Mouse (Mus musculus): ENCODE data around the gene Ston1.

The Ston1 gene

DNA sequence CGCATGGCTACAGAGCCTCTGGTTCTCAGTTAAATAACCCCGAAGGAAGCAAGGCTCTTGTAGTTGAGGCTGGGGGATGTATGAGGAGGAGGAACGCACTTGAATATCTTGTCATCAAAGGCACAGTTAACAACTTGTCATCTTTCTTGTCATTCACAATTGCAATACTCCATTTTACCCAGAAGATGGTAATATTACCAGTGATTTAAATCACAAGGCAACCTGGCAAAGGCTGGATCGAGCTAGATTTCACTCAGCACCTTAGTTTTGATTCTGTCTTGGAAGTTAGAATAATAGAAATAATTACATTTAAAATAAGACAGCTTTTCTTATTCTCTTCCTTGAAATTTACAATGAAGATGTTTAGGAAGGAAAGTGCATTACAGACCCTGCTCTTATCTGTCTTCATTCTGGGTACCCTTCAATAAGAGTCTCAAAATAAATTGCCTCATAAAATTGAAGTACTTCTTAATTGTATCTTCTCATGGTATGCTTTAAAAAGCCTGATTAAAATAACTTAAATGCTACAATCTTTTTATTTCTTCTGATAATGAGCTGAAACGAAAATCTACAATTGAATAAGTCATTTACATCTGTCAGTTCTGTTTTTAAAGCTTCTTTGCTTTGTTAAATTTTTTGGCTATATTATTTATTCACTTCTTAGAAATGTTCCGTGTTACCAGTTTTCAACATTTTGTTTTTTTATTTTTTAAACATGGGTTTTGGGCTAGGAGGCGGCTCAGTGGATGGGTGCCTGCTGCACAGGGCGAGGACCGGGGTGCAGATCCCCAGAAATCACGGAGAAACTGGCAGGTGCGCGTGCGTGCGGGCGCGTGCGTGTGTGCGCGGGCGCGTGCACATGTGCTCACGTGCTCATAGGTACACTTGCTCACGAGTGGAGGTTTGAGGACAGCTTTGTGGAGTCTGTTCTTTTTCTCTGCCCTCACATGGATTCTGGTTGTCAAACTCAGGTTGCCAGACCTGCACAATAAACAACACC is 78.1 kb downstream of the Ston1 start:
- no peak for DNase-seq

DNA sequence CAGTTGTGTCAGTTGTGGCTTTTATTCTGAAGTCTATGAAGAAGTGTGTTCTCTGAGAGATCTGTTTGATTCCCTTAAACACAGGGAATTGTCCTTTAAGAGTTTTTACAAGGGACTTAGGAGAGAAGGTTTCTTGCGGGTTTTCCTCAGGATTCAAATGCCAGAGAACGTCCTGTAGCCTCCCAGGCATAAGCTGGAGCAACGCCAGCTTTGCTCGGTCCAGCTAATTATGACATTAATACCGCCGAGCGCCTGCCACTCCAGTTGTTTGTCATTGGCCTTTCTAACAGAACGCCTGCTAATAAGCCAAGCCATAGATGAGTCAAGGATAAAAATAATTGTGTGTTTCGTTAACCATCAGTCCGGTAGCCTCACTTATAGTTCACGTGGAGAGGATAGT is 90.7 kb downstream of the Ston1 start:
- DNase-seq: no peak

DNA sequence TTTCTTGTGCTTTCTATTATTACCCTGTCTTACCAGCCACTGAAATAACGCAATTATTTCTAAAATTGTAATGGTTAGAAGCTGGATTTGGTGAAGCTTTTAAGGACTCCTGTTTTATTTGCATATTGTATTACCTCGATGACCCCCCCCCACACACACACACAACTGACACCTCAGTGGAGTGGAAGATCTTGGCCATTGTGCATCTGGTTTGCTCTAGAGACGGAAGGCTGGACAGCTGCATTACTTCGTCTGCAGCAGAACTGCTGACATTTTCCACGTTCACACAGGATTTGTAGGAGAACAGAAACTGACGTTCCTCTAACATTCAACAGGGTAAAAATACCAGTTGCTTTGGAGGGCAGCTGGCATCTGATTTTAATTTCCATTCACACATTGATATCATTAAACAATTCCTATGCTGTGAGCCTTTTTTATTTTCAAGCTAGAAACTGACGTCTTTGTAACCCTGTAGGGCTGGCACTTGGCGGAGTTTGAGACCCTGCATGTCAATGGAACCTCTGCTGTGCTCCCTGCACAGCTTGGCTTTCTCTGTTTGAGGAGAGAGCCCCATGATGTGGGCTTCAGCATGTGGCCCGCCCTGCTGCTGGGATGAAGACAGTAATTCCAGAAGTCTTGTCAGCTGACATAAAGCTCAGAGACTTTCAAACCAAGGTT is 99.3 kb downstream of the Ston1 start:
- DNase-seq: no peak

DNA sequence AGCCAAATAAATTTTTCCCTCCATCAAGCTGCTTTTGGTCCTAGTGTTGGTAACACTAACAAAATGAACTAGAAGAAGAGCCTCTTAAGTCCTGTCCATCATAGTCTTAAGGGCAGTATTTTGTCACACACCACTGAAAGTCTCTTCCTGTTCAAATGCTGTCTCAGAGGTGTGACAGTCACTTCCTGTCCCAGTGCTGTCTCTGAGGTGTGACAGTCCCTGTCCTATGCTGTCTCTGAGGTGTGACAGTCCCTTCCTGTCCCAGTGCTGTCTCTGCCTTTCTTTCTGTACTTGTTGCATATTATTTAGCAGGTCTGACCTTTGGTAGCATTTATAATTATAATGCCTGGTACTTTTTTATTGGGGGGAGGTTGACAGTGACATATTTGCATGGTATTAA is 103.4 kb downstream of the Ston1 start:
- no peak for DNase-seq

DNA sequence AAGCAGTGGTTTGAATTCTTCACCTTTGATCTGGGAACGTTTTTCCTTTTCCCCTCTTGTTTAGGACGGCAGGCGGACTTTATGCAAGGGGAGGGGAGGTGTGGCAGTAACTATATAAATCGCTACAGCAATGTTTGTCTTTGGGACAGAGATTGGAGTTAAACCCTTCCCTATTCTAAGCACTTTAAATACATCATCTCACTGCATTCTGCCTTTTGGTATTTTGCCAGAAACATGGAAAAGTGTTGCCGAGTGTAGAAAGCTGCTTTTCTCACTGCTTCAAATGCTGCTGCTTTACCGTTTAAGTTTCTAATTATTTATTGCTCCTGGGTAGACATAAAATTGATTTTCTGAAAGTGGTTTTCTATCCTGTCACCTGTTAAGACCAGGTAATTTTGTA is 104.9 kb downstream of the Ston1 start:
- DNase-seq: no peak

DNA sequence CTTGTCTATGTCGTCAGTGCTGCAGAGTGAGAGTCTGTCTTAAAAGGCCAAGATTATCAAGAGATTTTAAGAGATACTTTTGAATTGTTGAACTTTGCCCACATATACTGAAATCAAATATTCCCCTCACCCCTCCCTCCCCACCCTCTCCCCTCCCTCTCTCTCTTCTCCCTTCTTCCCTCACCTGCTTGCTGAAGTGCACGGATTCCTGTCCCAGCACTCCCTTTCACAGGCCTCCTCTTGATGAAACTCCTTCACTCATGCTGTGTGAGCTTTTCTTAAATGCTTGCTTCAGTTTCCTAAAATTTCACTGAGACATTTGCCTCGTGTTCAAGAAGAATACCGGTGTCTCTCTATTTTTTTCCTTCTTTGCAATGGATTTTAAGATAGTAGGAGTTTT is 105.6 kb downstream of the Ston1 start:
- no peak for DNase-seq

DNA sequence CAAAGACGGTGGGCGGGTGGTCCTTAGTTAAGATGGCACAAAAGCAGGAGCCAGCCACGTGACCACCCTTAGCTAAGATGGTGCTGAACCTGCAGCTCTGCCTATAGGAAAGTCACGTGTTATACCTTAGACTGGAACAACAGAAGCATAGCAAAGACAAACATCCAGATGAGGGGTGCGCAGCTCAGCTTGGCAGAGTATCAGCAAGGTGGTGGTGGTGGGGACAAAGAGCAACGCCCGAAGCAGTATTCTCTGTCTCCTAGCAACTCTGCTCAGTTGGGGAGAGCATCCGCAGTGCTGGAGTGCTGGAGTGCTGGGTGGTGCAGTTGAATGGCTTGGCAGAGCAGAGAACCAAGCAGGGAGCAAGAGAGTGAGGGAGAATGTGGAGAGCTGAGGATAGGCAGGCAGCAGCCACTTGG is 108.8 kb downstream of the Ston1 start:
- DNase-seq: no peak

Data from right cerebral cortex, postnatal 25 days (tissue).